Comparison of ENCODE assay signal across 12 mouse cellular contexts in genomic region chr9:14092996-14093442, GRCm38 (mm10).
DNase-seq lines count a peak whose midpoint lies in the region; ATAC-seq and TF ChIP-seq lines count a peak whose summit lies in the region.
"Had no signal": no experiment of that assay in that cellular context is flagged by ENCODE, and none has a peak within 500 bp of the region (broad histone marks: within the 10 kb centered on the region; RNA-seq: fewer than 3 reads in every experiment).

No protein-coding gene starts in this region.

- H3K27me3 ChIP-seq in kidney, embryonic 16.5 days (ENCODE audit: insufficient read depth, low read length): no peaks in the 10 kb centered on the region
- no peaks in the 10 kb centered on the region for H3K27me3 ChIP-seq in ES-Bruce4 (ENCODE audit: control insufficient read depth, insufficient read depth, low read length, poor library complexity, severe bottlenecking)
- H3K27me3 ChIP-seq in embryonic facial prominence, embryonic 14.5 days (replicated peaks; ENCODE audit: control insufficient read depth, insufficient read depth, low read length): no peaks in the 10 kb centered on the region
- H3K27me3 ChIP-seq: stomach, embryonic 15.5 days had no signal

- no peak for TF ChIP-seq EP300 in ES-Bruce4 (IDR thresholded peaks at IDR 0.05; ENCODE audit: insufficient read depth, low read depth, low read length)

- no peak for TF ChIP-seq CTCF in ES-Bruce4 (IDR thresholded peaks at IDR 0.05; ENCODE audit: low read depth, low read length)

- DNase-seq in kidney, postnatal 25 days: no peak
- DNase-seq in embryonic facial prominence, embryonic 14.5 days (ENCODE audit: low spot score): peak; percentile 36
- peak; percentile 72 to 79 for DNase-seq in natural killer cell, adult 2 months (ENCODE audit: low spot score in 2 of 2)
- no peak for DNase-seq in adrenal gland, adult 8-10 months
- no peak for DNase-seq in MN1 (ENCODE audit: low spot score)
- DNase-seq: cerebellum, postnatal 25 days; lung, postnatal 14 days had no signal

- peak; percentile 39; the same call in 1 of the 2 replicates for ATAC-seq in kidney, embryonic 16.5 days (ENCODE audit: low FRiP score, low TSS enrichment)
- ATAC-seq in embryonic facial prominence, embryonic 14.5 days (ENCODE audit: low read depth): 0 out of 2 replicates have a peak, but pooled peaks have one; percentile 21
- no peak for ATAC-seq in erythroblast, adult 5-6 weeks (replicated peaks; ENCODE audit: low FRiP score, poor library complexity, severe bottlenecking)

- no peak overlapping the region for H3K27ac ChIP-seq in kidney, embryonic 16.5 days (ENCODE audit: low read length)
- peak overlapping the region; percentile 11; the same call in 1 of the 2 replicates for H3K27ac ChIP-seq in ES-Bruce4 (ENCODE audit: insufficient read depth, low read length)
- H3K27ac ChIP-seq in embryonic facial prominence, embryonic 14.5 days (replicated peaks; ENCODE audit: low read depth, low read length): peak overlapping the region; percentile 30; the same call in 1 of the 2 replicates
- H3K27ac ChIP-seq: hindbrain, embryonic 10.5 days; stomach, embryonic 15.5 days had no signal

- H3K9me3 ChIP-seq in kidney, embryonic 16.5 days (ENCODE audit: low read length): no peaks in the 10 kb centered on the region
- H3K9me3 ChIP-seq in ES-Bruce4 (replicated peaks; ENCODE audit: control insufficient read depth, insufficient read depth, low read length, poor library complexity, severe bottlenecking): no peaks in the 10 kb centered on the region
- no peaks in the 10 kb centered on the region for H3K9me3 ChIP-seq in embryonic facial prominence, embryonic 14.5 days (ENCODE audit: control insufficient read depth, low read length)
- H3K9me3 ChIP-seq: hindbrain, embryonic 10.5 days; stomach, embryonic 15.5 days had no signal

- 0 out of 2 replicates have a peak, but pooled peaks cover 4% of the 10 kb centered on the region for H3K4me1 ChIP-seq in kidney, embryonic 16.5 days (ENCODE audit: insufficient read depth, low read length)
- no peaks in the 10 kb centered on the region for H3K4me1 ChIP-seq in ES-Bruce4 (ENCODE audit: control insufficient read depth, insufficient read depth, low read length)
- peaks cover 20% of the 10 kb centered on the region for H3K4me1 ChIP-seq in embryonic facial prominence, embryonic 14.5 days (ENCODE audit: control insufficient read depth, insufficient read depth, low read length)
- H3K4me1 ChIP-seq: stomach, embryonic 15.5 days had no signal

- TF ChIP-seq POLR2A in ES-Bruce4 (IDR thresholded peaks at IDR 0.05; ENCODE audit: insufficient read depth, low read length): no peak

- no peak overlapping the region for H3K9ac ChIP-seq in kidney, embryonic 16.5 days (replicated peaks; ENCODE audit: low read length)
- H3K9ac ChIP-seq in ES-Bruce4 (ENCODE audit: low read depth, poor library complexity, severe bottlenecking): no peak overlapping the region
- H3K9ac ChIP-seq in embryonic facial prominence, embryonic 14.5 days (ENCODE audit: low read depth, low read length): no peak overlapping the region
- H3K9ac ChIP-seq: stomach, embryonic 15.5 days had no signal

- no peaks in the 10 kb centered on the region for H3K36me3 ChIP-seq in kidney, embryonic 16.5 days (ENCODE audit: insufficient read depth, low read length)
- H3K36me3 ChIP-seq in ES-Bruce4 (ENCODE audit: control insufficient read depth, insufficient read depth, low read length, poor library complexity, severe bottlenecking): no peaks in the 10 kb centered on the region
- H3K36me3 ChIP-seq in embryonic facial prominence, embryonic 14.5 days (ENCODE audit: control insufficient read depth, insufficient read depth, low read length): no peaks in the 10 kb centered on the region
- H3K36me3 ChIP-seq: hindbrain, embryonic 10.5 days; stomach, embryonic 15.5 days had no signal

- WGBS in kidney, embryonic 16.5 days: 75% methylated on average over 2 of the region's 2 CpGs
- 48% methylated on average over 2 of the region's 2 CpGs for WGBS in embryonic facial prominence, embryonic 14.5 days

- no peak overlapping the region for H3K4me2 ChIP-seq in kidney, embryonic 16.5 days (replicated peaks; ENCODE audit: low read depth, low read length)
- no peak overlapping the region for H3K4me2 ChIP-seq in embryonic facial prominence, embryonic 14.5 days (ENCODE audit: low read depth, low read length)
- H3K4me2 ChIP-seq: stomach, embryonic 15.5 days had no signal

- no peak overlapping the region for H3K4me3 ChIP-seq in kidney, embryonic 16.5 days (ENCODE audit: low read length)
- H3K4me3 ChIP-seq in ES-Bruce4 (ENCODE audit: low read depth, low read length): no peak overlapping the region
- H3K4me3 ChIP-seq in embryonic facial prominence, embryonic 14.5 days (ENCODE audit: low read depth, low read length): no peak overlapping the region
- H3K4me3 ChIP-seq: hindbrain, embryonic 10.5 days; stomach, embryonic 15.5 days had no signal

Comparison
In these comparisons a context has a peak if more than half of its experiments do, and no peak if none do; other contexts are left out.
1. DNase-seq: peak in embryonic facial prominence, embryonic 14.5 days (single experiment) and natural killer cell, adult 2 months (2 of 2); none in kidney, postnatal 25 days (0 of 2), adrenal gland, adult 8-10 months (single experiment) and MN1 (single experiment).